Mouse (Mus musculus): ENCODE measurements around the gene Agap3.
A peak's percentile ranks its signal among the peaks of the same experiment; 100 is the strongest.

Agap3 gene

DNA sequence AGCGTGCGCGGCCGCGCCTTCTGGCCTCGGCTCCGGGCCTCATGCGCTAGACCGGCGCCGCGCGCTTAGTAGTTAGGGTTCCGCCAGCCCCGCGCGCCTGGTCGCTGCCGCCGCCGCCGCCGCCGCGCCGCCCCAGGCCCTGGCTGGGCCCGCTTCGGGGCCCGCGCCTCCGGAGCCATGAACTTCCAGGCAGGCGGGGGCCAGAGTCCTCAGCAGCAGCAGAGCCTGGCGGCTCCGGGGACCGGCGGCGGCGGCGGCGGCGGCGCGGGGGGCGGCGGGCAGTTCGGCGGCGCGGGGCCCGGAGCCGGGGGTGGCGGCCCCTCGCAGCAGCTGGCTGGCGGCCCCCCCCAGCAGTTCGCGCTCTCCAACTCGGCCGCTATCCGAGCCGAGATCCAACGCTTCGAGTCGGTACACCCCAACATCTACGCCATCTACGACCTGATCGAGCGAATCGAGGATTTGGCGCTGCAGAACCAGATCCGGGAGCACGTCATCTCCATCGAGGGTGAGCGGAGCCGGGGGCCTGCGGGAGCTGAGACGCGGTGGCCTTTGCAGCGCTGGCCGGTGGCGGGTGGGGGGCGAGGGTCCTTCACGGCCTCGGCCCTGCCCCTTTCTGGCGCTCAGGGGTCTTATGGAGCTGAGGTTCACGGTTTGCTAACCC, at the start of gene Agap3:
Agap3 (plus strand) TSS at position 148 of the 661 bp plus-strand sequence.
- no peak for DNase-seq (ENCODE audit: low spot score)

DNA sequence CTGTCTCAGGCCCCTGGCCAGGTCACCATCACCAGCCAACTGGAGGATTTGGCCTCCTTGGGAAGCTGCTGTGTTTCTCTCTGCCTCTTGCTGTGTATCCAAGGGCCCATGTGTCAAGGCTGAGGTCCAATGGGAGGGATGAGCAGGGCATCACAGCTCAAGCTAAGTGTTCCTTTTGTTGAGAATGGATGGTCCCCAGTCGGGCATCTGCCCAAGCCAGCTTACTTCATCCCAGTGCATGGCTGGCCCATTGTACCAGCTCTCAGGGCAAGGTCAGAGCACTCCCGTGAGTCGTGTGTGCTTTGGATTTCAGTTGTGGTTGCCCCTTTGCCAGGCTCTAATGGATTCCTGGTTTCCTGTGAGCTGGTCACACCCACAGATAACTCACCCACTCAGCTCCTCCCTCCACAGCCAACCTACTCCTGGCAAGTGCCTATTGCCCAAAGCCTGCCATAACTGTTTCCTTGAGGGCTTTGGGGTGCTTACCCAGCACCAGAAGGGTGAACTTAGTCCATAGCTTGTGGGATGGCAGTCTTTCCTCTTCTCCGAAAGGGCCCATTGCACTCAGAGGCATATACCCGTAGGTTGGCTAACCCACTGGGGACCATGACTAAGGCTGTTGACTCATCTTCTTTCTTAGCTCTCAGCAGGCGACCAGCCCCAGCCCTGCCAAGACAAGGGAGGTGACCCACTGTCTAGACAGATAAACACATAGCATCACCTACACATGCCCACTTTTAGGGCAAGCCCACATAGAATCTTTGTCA, 47.2 kb upstream of the Agap3 start:
- DNase-seq (ENCODE audit: low spot score): no peak

DNA sequence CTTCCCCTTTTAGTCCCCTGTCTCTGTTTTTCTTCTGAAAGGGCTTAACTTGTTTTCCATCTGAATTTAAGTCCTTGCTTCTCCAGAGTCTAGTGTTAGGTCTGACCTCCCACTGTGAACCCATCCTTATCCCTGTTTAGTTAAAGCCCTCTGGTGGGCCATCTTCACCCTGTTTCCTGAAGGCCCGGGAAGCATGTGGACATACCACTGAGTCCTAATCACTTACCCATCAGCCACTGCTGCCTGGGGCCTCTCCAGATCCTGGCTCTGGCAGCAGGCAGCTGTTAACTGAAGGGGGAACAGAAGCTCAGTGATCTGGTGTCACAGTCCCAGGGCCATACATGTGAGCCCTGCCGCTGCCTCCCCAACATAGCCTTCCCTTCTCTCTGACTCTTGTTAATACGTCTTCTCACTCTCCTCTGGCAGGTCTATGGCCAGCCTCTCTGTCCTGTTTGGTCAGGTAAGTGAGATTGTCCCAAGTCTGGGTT, 46.5 kb upstream of the Agap3 start:
- DNase-seq (ENCODE audit: low spot score): no peak

DNA sequence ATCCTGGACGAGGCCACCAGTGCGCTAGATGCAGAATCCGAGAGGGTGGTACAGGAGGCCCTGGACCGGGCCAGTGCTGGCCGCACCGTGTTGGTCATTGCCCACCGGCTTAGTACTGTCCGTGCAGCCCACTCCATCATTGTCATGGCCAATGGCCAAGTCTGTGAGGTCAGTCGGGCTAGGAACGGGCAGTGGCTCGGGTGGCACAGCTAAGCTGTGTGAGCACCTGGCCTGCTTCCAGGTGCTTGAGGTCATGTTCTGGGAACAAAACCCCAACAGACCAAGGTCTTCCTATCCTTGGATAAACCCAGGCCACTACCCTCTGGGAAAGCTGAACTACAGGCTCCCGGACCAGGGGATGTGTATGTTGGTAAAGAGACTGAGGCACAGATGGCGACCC, 43.3 kb upstream of the Agap3 start:
- DNase-seq (ENCODE audit: low spot score): no peak

DNA sequence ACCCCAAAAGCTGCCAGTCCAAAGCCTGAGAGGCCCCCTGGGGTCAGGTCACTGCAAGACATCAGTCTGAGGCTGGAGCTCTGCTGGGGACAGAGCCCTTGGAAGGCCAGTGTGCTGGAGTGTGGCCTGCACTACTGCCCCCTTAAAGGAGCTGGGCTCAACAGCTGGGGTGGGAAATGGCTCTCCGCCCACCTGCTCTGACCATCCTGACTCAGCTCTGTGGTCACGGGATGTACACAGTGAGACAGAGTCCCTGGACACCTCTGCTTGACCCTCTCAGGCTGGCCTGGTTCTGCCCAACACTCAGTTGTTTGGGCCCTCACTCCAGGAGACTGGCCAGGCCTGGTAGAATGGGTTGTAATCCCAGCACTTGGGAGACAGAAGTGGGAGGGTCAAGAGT, 42.5 kb upstream of the Agap3 start:
- no peak for DNase-seq (ENCODE audit: low spot score)

DNA sequence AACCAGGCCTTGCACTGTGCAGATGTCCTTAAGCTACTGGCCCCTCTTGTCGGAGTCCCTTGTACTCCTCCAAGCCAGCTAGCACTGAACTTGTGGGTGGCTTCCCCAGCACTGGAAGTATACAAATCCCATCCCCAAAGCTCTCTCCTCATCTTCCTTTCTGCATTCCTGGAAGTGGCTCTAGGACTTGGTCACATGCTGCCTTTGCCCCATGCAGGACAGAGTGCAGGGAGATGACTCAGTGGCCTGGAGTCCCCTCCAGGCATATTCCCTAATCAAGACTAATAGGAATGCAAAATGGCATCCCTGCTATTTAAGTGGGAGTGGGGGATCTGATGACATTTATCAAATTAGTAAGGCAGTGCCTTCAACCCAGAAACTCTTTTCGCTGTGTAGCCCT, 39.9 kb upstream of the Agap3 start:
- no peak for DNase-seq (ENCODE audit: low spot score)

GRCm38 (mm10) chr5:24413042-24413693, 38.8 kb upstream of the Agap3 start, which contains the start of gene Asic3:
Asic3 (plus strand) TSS chr5:24413392.
- DNase-seq (ENCODE audit: low spot score): no peak

- DNase-seq (ENCODE audit: low spot score): no peak
Measured at GRCm38 (mm10) chr5:24413938-24414337, 38.0 kb upstream of the Agap3 start.

GRCm38 (mm10) chr5:24416222-24416736, 35.7 kb upstream of the Agap3 start:
- peak; percentile 63 for DNase-seq (ENCODE audit: low spot score)

DNA sequence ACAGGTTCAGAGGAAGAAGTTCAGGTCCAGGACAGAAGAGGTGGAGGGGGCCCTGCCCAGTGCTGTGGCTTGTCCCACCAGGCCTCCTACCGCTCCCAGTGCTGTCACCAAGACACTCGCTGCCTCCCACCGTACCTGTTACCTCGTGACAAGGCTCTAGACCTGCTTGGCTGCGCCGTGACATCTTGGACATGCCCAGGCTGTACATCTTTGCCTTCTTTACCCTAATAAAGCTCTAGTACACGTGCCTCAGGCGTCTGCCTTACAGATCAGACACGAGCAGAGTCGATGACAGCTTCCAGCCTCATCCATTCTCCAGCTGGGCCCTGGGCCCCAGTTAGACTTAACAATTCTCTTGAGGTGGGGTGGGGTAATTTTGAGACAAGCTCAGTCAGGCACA, 34.4 kb upstream of the Agap3 start:
- DNase-seq (ENCODE audit: low spot score): no peak

DNA sequence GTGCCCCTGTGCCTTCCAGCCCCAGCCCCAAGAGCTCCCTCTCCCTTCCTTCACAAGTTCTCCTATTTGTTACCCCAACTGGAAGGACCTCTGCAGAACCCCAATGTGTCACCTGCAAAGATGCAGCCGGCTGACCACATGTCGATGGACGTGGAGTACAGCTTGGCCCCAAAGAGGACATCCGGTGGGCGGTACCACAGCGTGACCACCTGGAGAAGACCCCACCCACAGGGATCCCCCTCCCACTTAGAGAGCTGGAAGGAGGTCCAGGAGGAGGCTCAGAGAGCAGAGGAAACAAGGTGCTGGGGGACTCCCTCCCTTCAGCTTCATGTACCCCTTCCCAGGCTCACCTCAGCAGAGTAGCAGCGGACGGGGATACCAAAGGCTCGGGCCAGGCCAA, 31.6 kb upstream of the Agap3 start:
- no peak for DNase-seq (ENCODE audit: low spot score)

DNA sequence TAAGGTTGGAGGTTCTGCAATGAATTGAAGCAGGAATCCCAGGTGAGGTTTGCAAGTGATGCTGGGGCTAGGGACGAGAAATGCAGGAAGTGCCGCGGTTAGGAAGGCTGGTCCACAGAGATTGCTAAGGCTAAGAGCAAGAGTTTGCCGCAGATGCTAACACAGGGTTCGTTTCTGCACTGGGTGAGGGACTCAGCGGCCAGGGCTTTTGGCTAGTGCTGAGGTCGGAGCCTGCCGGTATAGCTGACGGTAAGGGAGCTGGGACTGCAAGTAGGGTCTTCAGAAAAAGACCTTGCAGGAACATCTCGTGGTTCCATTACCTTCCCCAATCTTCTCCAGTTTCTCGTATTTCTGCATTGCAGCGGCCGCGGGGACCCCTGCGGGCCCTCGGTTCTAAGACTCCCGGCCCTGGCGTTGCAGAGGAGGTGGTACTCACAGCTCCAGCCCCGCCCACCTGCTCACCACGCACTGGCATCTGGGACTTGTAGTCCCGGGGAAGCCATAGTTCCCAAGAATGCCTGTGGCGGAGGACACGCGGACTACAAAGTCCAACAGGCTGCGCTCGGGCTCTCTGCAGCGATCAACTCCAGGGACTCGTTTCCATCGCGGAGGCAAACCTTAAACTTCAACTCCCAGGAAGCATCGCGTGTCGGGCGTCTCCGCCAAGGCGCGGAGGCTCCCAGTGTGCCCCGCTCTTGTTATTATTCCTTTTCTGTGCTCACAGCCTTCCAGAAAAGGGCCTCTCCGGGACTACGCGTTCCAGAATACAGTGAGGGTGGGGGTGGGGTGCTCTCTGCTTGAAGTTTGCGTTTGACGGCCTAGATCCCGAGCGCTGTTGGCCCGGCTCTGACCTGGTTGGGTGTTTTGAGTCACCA, 28.6 kb upstream of the Agap3 start, which contains the start of the genes Cdk5 and Slc4a2:
Cdk5 (minus strand) TSS at position 402 of the 875 bp plus-strand sequence.
Slc4a2 (plus strand) TSS at position 709 of the 875 bp plus-strand sequence.
- peak; percentile 99 for DNase-seq (ENCODE audit: low spot score)

GRCm38 (mm10) chr5:24424004-24424781, 27.8 kb upstream of the Agap3 start:
- peak; percentile 37 for DNase-seq (ENCODE audit: low spot score)

- DNase-seq (ENCODE audit: low spot score): peak; percentile 84
Measured at GRCm38 (mm10) chr5:24424861-24425411, 27.0 kb upstream of the Agap3 start.

GRCm38 (mm10) chr5:24425421-24426036, 26.4 kb upstream of the Agap3 start:
- peak; percentile 64 for DNase-seq (ENCODE audit: low spot score)

DNA sequence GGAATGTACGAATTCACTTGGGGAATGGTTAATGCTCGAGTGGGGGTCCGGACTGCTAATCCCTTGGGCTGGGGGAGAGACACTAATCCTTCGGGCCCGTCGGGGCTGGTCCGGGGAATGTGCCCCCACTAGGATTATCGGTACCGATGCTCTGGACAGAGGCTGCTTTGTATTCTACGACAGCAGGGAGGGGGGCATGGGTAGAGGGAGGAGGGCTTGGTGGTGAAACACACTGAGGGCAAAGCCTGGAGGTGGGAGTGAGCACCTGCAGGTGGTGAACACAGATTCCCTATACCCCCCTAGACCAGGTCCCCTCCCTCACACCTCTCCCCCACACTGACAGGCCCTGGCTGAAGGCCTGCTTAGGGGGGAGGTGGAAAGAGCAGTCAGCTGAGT, 25.9 kb upstream of the Agap3 start:
- no peak for DNase-seq (ENCODE audit: low spot score)

DNA sequence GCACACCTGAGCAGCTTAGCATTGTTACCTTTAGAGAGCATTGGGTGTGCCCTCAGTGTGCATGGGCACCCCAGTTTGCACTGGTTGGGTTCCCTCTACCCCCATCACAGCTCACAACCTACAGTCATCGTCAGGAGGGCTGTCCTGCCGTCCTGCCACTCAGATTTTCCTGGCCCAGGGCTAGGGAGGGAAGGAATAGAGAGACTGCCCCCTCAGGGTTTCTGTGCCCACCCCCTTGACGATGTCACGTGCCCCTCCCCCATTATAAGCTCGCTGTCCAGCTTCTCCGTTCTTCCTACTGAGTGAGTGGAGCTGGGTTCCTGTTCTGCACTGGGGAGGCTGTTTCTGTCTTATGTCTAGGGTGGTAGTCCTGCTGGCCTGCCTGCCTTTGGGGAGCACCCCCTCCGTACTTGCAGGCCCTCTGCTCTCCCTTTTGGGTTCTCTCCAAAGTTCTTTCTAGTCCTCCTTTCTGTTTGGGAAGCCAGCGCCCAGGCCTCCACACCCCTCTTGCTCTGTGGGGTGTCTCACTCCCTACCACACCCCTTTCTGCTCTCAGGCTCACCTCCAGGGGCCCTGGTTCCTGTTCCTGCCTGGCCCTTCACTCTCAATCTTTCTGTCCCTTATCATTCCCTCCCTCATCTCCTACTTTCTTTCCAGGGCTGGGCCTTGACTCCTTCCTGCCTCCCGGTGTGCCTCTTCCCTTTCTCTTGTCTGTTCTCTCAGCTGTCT, 25.3 kb upstream of the Agap3 start:
- no peak for DNase-seq (ENCODE audit: low spot score)

DNA sequence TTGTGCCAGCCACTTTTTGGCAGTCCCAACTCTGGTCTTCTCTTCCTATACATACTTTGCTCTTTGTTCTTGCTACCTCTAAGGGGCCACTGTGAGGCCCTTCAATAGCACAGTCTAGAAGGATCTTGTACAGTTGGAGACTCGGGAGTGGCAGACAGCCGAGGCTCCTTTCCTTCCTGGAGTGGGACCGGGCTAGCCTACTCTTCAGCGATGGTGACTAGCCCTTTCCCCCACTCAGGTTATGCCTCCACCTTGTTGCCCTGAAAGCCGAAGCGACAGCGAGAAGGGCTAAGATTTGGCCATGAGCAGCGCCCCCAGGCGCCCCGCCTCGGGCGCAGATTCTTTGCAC, 24.7 kb upstream of the Agap3 start:
- no peak for DNase-seq (ENCODE audit: low spot score)

DNA sequence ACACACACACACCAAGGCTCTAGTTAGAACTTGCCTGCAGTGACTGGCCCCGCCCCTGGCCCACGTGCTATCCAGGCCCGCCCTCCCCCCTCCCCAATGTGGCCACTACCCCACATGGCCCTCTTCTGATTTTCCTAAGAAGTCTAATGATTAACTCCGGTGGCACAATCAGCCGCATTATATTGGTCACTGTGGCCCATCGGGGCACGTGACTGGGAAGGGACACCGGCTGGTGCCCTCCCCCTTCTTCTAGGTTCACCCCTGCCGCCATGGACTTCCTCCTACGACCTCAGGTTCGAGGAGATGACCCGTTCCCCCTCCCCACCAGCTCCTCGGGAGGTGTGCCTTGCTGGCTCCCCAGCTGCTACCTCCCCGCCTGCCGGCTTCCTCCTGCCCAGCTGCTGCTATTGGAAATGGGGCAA, 24.0 kb upstream of the Agap3 start:
- peak; percentile 25 for DNase-seq (ENCODE audit: low spot score)
